Mouse (Mus musculus) CD8-positive naive resting alpha-beta T cell, adult 2 months (primary cell): ENCODE data around the gene Hist1h2bk.

Experiments used
- DNase-seq, 2 experiments: peaks; one replicate each; pipeline ENCODE4 v3.0.0; 2022; ENCODE audit warnings: low read depth in 2 of 2, low spot score in 2 of 2

Gene Hist1h2bk

DNA sequence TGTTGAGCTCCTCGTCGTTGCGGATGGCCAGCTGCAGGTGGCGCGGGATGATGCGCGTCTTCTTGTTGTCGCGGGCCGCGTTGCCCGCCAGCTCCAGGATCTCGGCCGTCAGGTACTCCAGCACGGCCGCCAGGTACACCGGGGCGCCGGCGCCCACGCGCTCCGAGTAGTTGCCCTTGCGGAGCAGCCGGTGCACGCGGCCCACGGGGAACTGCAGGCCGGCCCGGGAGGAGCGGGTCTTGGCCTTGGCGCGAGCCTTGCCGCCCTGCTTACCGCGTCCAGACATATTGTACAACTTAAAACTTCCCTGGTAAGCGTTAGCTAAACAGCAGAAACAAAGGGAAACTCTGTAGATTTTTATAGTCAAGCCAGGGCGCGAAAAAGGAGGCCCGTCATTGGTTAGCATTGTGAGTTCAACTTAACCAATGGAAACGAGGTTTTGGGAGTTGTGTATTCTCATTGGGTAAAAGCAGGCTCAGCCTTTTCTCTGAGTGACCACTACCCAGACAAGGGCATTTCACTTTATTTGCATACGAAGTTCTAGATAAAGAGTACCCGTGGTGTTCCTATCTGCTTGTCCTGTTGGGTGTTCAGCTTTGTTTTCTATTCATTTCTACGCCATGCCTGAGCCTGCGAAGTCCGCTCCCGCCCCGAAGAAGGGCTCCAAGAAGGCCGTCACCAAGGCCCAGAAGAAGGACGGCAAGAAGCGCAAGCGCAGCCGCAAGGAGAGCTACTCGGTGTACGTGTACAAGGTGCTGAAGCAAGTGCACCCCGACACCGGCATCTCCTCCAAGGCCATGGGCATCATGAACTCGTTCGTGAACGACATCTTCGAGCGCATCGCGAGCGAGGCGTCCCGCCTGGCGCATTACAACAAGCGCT, at the start of gene Hist1h2bk, which contains the start of gene Hist1h2ah:
Gene Hist1h2bk, plus strand, starts transcription at position 604 of the 882 bp plus-strand sequence.
Gene Hist1h2ah, minus strand, starts transcription at position 302 of the 882 bp plus-strand sequence.
- peak; percentile 47 to 72 for DNase-seq

DNA sequence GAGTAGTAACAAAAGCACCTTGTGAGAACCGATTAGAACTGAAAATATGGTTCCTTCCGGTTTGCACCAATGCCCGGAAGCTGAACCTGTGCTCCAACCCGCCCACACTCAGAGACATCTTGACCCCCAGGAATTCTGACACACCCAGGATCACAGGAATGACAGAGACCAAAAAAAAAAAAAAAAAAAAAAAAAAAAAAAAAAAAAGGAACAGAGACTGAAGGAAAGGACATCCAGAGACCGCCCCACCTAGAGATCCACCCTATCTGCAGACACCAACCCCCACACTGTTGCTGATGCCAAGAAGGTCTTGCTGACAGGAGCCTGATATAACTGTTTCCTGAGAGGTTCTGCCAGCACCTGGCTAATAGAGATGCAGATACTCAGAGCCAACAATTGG, 43.1 kb upstream of the Hist1h2bk start:
- no peak for DNase-seq

DNA sequence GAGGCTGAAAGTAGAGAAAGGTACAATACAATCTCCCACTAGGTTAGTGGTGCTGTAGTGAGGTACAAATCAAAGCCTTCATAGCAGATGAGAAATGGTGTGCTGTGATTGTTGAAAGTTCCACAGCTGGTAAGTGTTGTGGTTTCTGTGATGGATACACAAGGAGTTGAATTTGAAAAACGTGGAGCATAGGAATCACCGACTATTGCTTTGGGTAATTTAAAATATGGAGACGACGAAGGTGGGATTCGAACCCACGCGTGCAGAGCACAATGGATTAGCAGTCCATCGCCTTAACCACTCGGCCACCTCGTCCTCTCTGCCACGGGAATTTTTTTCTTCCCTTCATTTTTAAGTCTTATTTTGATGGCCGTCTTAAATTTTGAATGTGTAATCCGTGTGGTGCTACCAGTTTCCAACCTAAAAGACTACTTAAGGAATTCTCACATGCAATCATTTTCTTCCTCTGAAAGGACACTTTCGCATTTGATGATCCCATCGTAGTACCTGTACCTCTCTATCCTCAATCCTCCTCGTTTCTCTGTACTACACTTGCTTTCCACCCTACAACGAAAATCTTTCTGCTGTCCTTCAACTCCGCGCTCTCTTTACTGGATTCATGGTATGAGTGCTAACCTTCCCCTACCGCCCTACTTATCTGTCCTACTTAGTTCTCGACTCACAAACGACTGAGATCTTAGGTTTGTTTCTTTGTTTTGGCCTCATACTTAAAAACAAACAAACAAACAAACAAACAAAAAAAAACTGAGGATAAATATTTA, 41.5 kb upstream of the Hist1h2bk start:
- DNase-seq: peak in 1 of 2 experiments; percentile 36

DNA sequence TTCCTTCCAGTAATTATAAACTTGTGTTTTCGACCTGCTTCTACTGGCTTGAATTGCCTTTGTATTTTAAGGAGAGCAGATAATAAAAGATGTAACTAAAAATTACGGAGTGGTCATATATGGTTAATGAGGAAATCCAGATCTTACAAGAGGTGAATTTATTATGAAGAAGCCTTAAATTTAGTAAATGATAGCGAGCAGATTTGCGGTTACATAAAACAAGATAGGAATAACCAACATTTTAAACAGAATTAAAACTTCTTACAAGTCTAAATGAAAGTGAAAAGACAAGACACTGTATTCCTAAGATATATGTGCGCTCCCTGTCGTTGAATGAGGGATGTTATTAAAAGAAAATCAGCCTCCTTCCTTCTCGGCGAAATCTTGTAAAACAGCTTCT, 40.8 kb upstream of the Hist1h2bk start:
- no peak for DNase-seq

DNA sequence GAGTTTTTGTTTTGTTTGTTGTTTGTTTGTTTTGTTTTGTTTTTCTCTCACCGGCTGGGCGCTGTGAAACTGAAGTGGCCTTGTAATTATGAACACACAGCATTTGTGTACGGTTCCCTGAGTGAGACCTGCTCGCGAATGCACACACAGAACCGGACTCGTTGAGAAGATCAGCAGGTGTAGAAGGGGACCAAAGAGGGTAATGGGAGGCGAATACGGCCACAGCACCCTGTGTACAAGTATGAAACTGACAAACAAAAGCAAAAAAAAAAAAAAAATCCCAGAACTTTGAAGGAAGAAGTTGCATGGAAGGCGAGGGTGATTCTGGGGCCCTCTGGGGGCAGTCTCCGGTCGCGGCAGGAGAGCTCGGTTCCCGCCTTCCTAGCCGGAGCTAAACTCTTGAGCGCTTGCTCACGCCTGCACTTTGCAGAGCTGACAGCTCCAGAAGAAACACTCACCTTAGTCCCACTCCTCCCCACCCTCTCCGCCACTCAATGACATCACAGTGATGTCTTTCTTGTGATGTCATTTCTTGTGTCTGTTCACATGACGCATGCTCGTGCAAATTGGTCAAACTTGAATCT, 40.2 kb upstream of the Hist1h2bk start:
- DNase-seq: peak in 1 of 2 experiments; percentile 33

DNA sequence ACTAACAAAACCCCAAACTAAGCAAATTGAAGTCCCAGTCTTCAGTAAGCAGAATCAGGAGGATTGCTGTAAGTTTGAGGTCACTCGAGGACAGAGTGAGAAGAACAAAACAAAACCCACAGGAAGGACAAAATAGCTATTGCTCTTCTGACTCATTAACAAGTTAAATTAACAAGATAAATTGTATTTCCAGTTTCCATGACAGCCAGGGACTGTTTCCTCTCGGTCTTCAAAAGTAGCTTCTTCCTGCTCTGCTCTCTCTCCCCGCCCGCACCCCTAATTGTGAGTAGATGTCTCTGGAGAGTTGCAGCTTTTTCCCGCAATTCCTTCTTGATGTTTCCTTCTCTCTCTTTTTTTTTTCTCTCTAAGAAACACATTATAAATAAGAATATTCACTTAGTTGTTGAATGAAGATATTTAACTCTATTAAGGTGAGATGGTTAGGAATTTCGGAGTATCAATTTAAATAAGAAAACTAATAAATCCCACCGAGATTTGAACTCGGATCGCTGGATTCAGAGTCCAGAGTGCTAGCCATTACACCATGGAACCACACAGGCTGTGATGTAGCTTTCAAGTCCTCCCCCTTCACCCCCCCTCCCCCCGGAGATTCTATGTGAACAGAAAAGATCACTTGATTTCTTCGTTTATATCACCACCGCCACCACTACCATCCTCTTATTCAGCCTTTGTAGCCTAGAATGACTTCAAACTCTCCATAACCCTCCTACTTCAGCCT, 39.4 kb upstream of the Hist1h2bk start:
- no peak for DNase-seq

DNA sequence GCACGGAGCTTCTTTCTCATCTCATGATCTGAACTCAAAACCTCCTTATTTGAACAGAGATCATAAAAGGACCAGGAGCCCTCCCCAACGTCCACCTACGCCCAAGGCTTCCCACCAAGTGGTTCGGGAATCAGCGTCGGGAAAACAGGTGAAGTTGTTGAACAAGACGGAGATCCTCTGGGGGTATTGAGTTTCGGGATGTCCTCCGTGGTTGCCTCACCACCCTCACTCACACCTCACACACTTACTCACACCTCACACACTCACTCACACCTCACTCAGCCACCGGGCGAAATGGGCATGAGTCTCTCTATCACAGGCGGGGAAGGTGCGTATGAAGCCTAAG, 38.9 kb upstream of the Hist1h2bk start:
- no peak for DNase-seq

DNA sequence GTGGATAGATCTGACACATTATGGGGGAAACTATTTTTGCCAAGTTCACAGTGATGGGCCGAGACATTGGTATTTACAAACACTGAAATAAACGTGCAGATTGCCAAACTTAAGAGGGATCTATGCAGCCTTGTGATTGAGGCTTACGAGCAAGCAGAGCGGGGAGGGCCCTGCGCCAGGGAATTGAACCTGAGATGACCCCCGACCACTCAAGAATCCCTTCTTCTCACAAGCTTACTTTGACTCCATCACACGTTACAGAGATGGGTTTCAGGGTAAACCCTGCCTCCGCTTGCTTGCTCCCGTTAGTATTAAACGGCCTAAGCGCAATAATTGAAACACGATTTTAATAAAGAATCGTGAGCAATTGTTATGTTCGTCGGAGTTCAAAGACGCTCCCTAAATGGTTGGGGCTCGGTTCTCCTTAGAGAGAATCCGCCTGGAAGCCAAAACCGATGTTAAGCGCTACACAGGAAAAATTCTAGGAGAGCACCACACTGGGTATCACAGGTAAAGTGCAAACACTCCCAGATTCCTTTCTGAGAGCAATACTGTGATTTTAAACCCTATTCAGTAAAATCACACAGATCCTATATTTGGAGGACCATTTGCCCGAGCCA, 38.4 kb upstream of the Hist1h2bk start:
- no peak for DNase-seq

DNA sequence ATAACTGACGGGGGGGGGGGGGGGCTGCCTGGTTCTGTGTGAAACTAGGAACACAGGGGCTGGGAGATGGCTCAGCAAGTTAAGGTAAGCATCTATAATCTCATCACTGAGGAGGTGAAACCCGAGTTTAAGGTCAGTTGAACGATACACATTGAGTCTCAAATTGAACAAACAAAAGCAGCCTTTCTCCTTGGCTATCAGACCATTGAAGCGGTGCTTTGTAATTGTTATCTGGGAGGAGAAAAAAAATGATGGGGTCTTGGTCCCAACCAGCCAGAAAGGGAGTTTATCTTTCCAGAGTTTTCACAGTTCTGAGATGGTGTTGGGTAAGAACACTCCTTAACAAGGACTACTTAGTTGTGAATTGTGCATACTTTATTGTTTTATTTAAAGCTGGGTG, 37.8 kb upstream of the Hist1h2bk start:
- DNase-seq: no peak

DNA sequence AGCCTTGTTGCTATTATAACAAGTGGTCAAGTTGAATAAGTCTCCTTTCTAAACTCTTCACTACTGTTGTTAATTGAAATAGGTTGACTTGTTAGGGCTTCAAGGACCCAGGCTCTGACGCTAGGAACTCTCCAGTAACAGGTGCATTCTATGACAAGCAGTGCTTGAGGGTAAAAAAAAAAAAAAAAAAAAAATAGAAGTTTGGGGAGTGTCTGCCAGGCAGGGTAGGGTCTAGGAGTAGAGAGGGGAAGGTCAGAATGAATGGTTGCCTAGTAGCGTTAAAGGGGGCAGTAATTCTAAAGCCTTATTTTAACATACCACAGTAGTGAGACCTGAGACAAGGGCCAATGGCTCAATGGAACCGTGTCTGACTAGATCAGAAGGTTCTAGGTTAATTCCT, 37.3 kb upstream of the Hist1h2bk start:
- DNase-seq: no peak

DNA sequence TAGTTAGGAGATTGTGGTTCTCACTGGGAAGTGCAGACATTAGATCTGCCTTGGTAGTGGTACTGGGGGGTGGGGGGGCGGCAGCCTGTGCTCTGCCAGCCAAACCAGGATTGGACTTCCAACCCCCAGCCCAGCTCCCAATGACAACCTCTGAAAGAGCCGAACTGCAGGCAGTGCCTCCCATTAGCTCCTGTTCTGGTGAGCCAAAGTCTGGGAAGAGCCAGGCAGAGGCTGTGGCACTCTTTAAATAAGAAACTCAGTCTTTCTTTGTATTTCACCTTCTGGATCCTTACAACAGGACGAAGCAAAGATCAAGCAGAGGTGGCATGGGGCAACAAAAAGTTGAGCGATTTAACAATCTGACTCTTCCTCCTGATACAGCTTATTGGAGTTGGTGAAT, 36.5 kb upstream of the Hist1h2bk start:
- no peak for DNase-seq

DNA sequence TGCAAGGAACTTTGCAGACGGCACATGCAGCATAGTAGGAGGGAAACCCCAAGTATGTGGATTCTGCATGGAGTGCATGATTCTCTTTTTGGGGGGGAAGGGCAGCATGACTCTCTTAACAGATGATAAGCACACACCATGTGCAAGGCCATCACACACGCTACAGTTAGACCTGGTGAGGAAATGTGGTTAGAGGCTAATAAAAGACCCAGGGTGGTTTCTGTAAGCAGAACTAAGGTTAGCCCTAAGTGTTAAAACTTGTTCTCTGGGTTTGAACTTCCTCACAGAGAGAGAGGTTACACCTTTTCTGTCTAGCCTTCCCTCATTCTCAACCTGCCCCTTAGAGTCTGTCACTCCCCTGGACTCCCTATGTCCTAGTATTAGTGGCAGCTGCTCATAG, 34.3 kb upstream of the Hist1h2bk start:
- DNase-seq: no peak

DNA sequence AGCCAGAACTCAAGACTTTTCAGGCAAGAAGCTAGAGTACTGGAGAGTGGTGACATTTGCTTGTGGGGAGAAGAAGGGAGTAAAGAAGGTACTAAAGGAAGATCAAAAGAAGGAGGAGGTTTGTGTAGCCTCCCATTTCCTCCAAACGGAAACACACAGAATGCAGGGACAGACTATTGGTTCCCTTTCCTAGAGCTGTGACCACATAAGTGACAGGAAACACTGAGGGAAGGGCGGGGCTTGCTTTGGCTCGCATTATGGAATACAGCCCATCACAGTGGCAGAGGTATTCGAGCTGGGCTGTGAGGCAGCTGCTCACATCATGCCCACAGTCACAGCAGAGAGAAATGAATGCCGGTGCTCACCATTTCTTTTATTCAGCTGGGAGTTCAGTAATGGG, 33.8 kb upstream of the Hist1h2bk start:
- DNase-seq: peak in 1 of 2 experiments; percentile 46

DNA sequence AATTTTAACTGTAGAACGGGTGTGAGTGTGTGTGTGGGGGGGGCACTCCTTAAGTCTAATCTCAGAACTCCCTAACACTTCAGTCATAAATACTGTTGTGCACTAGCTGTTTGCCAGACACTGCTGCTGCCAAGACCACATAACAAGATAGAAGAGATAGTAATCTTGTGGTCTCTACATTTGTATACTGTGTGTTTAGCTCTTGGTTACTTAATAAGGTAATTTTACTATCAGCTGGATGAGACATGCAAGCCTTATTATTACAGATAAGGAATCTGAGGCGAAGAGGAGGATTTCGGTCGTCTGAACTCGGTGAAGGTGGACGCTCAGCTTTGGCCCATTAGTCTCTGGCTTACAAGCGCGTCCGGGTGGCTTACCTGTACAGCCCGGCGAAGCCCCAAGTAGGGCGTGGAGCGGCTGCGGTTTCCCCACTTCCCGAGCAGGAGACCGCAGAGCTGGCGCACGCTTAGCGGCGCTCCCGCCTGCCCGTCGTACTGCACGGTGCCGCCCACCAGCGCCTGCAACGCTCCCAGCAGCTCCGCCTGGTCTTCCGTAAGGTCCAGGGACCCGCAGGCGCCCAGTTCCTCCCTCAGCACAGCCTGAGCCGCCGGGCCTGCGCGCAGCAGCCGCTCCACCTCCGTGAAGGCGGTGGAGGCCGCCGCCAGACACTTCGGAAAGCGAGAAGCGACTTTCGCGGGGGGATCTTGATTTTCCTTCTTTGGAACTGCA, 29.9 kb upstream of the Hist1h2bk start:
- DNase-seq: peak in 1 of 2 experiments; percentile 44

DNA sequence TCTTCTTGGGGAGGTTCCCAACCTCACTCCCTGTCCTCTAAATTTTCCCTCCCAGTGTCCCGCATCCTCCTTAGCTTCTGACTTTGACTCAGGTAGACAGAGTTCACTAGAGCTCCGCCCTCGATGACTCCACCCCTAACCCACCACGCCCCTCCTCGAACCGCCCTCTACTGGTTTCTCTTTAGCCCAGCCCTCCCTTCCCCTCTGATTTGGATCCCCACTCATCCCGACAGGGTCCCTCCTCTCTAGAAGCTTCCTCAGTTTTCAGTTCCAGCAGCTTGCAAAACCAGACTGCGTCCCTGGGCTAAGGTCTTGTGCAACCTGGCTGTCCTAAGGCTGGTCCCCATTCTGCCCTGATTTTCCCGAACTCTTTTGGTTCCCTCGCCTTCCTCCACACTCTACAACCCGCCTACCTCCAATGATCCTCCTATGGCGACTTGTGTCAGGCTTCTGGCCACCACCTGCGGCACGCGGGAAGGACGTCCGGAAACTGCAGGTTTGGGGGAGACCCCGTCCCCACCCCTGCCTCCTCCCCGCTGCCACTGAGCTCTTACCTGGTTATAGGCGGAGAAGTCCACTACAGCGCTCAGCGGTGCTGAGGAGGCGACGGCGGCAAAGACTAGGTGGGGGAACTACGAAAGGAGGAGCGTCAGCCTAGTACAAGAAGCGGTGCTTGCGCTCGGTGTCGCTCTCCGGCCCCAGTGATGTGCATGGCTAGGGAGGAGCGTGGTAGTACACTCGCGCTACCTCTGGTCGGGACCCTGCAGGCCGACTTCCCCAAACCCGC, 29.1 kb upstream of the Hist1h2bk start:
- DNase-seq: peak in 1 of 2 experiments; percentile 69

DNA sequence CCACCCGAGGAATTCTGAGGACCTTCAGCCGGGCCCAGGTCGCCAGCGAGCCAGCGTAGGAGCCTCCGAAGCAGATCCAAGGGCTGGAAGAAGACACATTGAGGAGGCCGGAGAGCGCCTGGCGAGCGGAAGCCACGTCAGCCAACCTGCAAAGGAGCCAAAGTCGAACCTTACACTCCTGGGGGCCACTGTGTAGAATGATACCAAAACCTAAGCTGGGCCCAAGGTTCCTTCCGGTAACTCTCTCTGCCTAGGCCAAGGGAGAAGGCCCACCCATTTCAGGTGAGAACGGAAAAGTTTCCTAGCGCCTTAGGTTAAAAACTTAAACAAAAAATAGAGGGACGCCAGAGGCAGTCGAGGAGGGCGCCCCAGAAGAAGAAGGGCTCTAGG, 28.6 kb upstream of the Hist1h2bk start:
- DNase-seq: no peak

DNA sequence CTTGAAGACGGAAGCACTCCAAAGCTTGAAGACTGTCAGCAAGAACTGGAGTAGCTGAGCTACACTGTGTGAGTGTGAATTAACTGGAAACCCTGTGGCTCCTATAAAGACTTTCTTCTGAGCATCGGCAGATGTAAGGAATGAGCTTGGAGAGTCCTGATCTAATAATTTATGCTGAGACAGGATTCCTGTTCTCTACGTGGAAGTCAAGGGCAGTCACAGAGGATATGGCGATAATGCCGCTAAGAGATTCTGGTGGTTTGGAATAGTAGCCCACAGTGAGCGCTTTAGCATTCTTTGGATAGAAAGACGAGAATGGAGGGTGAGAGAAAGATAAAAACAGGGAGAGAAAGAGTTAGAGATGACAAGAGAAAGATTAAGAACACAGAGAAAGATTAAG, 27.8 kb upstream of the Hist1h2bk start:
- DNase-seq: no peak

DNA sequence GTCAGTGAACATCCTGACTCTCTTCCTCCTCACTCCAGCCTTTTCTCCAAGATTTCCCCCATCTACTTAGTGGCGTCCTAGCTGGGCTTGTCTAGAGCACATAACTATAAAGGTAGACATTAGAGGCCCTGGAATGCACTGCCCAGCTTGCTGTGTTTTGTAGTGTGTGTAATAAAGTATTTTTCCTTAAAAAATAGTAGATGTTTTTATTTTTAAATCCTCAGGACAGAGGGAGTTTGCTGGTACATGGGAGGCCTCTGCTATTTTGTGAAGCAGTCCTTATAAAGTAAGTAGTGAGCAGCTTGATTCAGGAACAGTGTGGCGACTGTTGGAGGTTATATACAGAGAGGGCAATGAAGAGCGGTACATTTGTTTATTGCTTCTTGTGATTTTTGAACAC, 27.0 kb upstream of the Hist1h2bk start:
- no peak for DNase-seq

DNA sequence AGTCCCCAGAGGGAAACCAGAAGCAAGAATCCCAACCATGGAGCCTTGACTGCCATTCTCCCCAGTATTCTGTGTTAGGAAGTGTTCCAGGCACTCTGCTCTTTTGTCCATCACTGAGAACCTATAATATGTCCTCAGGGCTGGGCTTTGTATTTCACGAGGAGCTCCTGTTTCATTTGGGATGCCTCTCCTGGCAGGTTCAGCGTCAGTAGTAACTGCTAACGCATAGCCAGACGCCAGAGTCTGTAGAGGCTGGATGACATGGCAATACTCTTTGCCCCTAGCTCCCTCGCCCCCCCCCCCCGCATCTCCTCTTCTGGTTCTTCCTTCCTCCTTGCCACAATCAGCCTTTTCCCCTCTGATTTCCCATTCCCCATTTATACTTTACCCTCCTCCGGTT, 26.0 kb upstream of the Hist1h2bk start, which contains the start of gene Prss16:
Gene Prss16, minus strand, starts transcription at position 101 of the 400 bp plus-strand sequence.
- no peak for DNase-seq
